Mouse (Mus musculus): ENCODE results near the gene Gm42906. TPM values are rescaled to one million over a fixed set of nuclear protein-coding genes. Genes with fewer than 3 reads are reported as not detected.

The Gm42906 gene
- polyA plus RNA-seq, 2 experiments, result not detected

GRCm38 (mm10) chr5:151406276-151406675 is 21.7 kb downstream of the Gm42906 start:
- ATAC-seq (ENCODE audit: insufficient read depth) (no peak), DNase-seq (ENCODE audit: low read depth in 3 of 3, low spot score in 3 of 3) (no peak)
- 58% methylated on average over 5 of the region's 5 CpGs for WGBS (ENCODE audit: insufficient replicate concordance)
- Histone ChIP-seq H3K9me3 (ENCODE audit: control insufficient read depth, low read length) (no peaks in the 10 kb centered on the region), H3K4me1 (replicated peaks; ENCODE audit: control insufficient read depth in 2 of 2, insufficient read depth in 2 of 2, low read length in 1 of 2) (peaks cover 0 to 6% of the 10 kb centered on the region in 2 experiments; a peak in 2 of 4 replicates), H3K9ac (replicated peaks) (no peak overlapping the region), H3K27me3 (ENCODE audit: control insufficient read depth, insufficient read depth, low read length) (no peaks in the 10 kb centered on the region), H3K4me2 (ENCODE audit: low read depth) (no peak overlapping the region), H3K27ac (no peak overlapping the region), H3K36me3 (replicated peaks; ENCODE audit: control insufficient read depth, insufficient read depth, low read depth) (no peaks in the 10 kb centered on the region), H3K4me3 (ENCODE audit: insufficient read depth in 1 of 2, low read depth in 2 of 2, low read length in 2 of 2) (no peak overlapping the region)
- no peak for TF ChIP-seq CTCF (IDR thresholded peaks at IDR 0.05; ENCODE audit: low read depth)
- no peak for TF ChIP-seq EP300 (IDR thresholded peaks at IDR 0.05; ENCODE audit: low read depth)

GRCm38 (mm10) chr5:151405314-151405903 is 22.6 kb downstream of the Gm42906 start:
- TF ChIP-seq CTCF (IDR thresholded peaks at IDR 0.05; ENCODE audit: low read depth) (no peak), EP300 (IDR thresholded peaks at IDR 0.05; ENCODE audit: low read depth) (no peak)
- no peak for ATAC-seq (ENCODE audit: insufficient read depth)
- no peak overlapping the region for H3K4me3 ChIP-seq (ENCODE audit: insufficient read depth in 1 of 2, low read depth in 2 of 2, low read length in 2 of 2)
- no peaks in the 10 kb centered on the region for H3K9me3 ChIP-seq (ENCODE audit: control insufficient read depth, low read length)
- H3K4me1 ChIP-seq (replicated peaks; ENCODE audit: control insufficient read depth in 2 of 2, insufficient read depth in 2 of 2, low read length in 1 of 2), result peaks cover 0 to 2% of the 10 kb centered on the region in 2 experiments; a peak in 2 of 4 replicates
- no peak overlapping the region for H3K9ac ChIP-seq (replicated peaks)
- no peaks in the 10 kb centered on the region for H3K36me3 ChIP-seq (replicated peaks; ENCODE audit: control insufficient read depth, insufficient read depth, low read depth)
- H3K4me2 ChIP-seq (ENCODE audit: low read depth), result no peak overlapping the region
- H3K27ac ChIP-seq, result no peak overlapping the region
- WGBS (ENCODE audit: insufficient replicate concordance), result 63% methylated on average over 8 of the region's 8 CpGs
- H3K27me3 ChIP-seq (ENCODE audit: control insufficient read depth, insufficient read depth, low read length), result no peaks in the 10 kb centered on the region
- no peak for DNase-seq (ENCODE audit: low read depth in 3 of 3, low spot score in 3 of 3)

- Histone ChIP-seq H3K27ac (no peak overlapping the region), H3K4me2 (ENCODE audit: low read depth) (no peak overlapping the region), H3K9me3 (ENCODE audit: control insufficient read depth, low read length) (no peaks in the 10 kb centered on the region), H3K9ac (replicated peaks) (no peak overlapping the region), H3K4me1 (replicated peaks; ENCODE audit: control insufficient read depth in 2 of 2, insufficient read depth in 2 of 2, low read length in 1 of 2) (no peaks in the 10 kb centered on the region; a peak in 2 of 4 replicates), H3K36me3 (replicated peaks; ENCODE audit: control insufficient read depth, insufficient read depth, low read depth) (no peaks in the 10 kb centered on the region), H3K4me3 (ENCODE audit: insufficient read depth in 1 of 2, low read depth in 2 of 2, low read length in 2 of 2) (no peak overlapping the region), H3K27me3 (ENCODE audit: control insufficient read depth, insufficient read depth, low read length) (no peaks in the 10 kb centered on the region)
- TF ChIP-seq EP300 (IDR thresholded peaks at IDR 0.05; ENCODE audit: low read depth), result no peak
- no peak for TF ChIP-seq CTCF (IDR thresholded peaks at IDR 0.05; ENCODE audit: low read depth)
- DNase-seq (ENCODE audit: low read depth in 3 of 3, low spot score in 3 of 3), result no peak
- ATAC-seq (ENCODE audit: insufficient read depth), result no peak
- WGBS (ENCODE audit: insufficient replicate concordance), result 54% methylated on average over 2 of the region's 2 CpGs
Observed at GRCm38 (mm10) chr5:151403586-151403985, 24.4 kb downstream of the Gm42906 start.

GRCm38 (mm10) chr5:151400557-151400944 is 27.4 kb downstream of the Gm42906 start:
- H3K4me1 ChIP-seq (replicated peaks; ENCODE audit: control insufficient read depth in 2 of 2, insufficient read depth in 2 of 2, low read length in 1 of 2), result no peaks in the 10 kb centered on the region; a peak in 1 of 4 replicates
- DNase-seq (ENCODE audit: low read depth in 3 of 3, low spot score in 3 of 3), result no peak
- H3K36me3 ChIP-seq (replicated peaks; ENCODE audit: control insufficient read depth, insufficient read depth, low read depth), result no peaks in the 10 kb centered on the region
- no peak overlapping the region for H3K4me2 ChIP-seq (ENCODE audit: low read depth)
- WGBS (ENCODE audit: insufficient replicate concordance), result 73% methylated on average over 2 of the region's 2 CpGs
- no peaks in the 10 kb centered on the region for H3K27me3 ChIP-seq (ENCODE audit: control insufficient read depth, insufficient read depth, low read length)
- H3K4me3 ChIP-seq (ENCODE audit: insufficient read depth in 1 of 2, low read depth in 2 of 2, low read length in 2 of 2), result no peak overlapping the region
- no peaks in the 10 kb centered on the region for H3K9me3 ChIP-seq (ENCODE audit: control insufficient read depth, low read length)
- no peak for TF ChIP-seq CTCF (IDR thresholded peaks at IDR 0.05; ENCODE audit: low read depth)
- no peak overlapping the region for H3K27ac ChIP-seq
- H3K9ac ChIP-seq (replicated peaks), result no peak overlapping the region
- no peak for ATAC-seq (ENCODE audit: insufficient read depth)

GRCm38 (mm10) chr5:151399918-151400556 is 27.9 kb downstream of the Gm42906 start:
- no peak overlapping the region for H3K27ac ChIP-seq
- 62% methylated on average over 7 of the region's 7 CpGs for WGBS (ENCODE audit: insufficient replicate concordance)
- TF ChIP-seq EP300 (IDR thresholded peaks at IDR 0.05; ENCODE audit: low read depth) (no peak), CTCF (IDR thresholded peaks at IDR 0.05; ENCODE audit: low read depth) (no peak)

More at GRCm38 (mm10) chr5:151399918-151400556, 27.9 kb downstream of the Gm42906 start:
- Histone ChIP-seq H3K9me3 (ENCODE audit: control insufficient read depth, low read length) (no peaks in the 10 kb centered on the region), H3K4me1 (replicated peaks; ENCODE audit: control insufficient read depth in 2 of 2, insufficient read depth in 2 of 2, low read length in 1 of 2) (no peaks in the 10 kb centered on the region), H3K4me3 (ENCODE audit: insufficient read depth in 1 of 2, low read depth in 2 of 2, low read length in 2 of 2) (no peak overlapping the region), H3K9ac (replicated peaks) (no peak overlapping the region), H3K27me3 (ENCODE audit: control insufficient read depth, insufficient read depth, low read length) (no peaks in the 10 kb centered on the region), H3K4me2 (ENCODE audit: low read depth) (no peak overlapping the region), H3K36me3 (replicated peaks; ENCODE audit: control insufficient read depth, insufficient read depth, low read depth) (no peaks in the 10 kb centered on the region)
- no peak for DNase-seq (ENCODE audit: low read depth in 3 of 3, low spot score in 3 of 3)
- ATAC-seq (ENCODE audit: insufficient read depth), result no peak
